Mouse (Mus musculus) embryo, embryonic 10 days (tissue): ENCODE measurements at regions not wholly inside any gene's neighbourhood (a gene's known extent, or its start where the extent isn't known, plus 50 kb on each side); places are given as distances from the start of the nearest gene placed in this dataset.

ENCODE experiments used
- DNase-seq: peaks from one replicate; pipeline ENCODE4 v3.0.0-alpha.2; 2015; ENCODE audit warnings: low spot score

DNA sequence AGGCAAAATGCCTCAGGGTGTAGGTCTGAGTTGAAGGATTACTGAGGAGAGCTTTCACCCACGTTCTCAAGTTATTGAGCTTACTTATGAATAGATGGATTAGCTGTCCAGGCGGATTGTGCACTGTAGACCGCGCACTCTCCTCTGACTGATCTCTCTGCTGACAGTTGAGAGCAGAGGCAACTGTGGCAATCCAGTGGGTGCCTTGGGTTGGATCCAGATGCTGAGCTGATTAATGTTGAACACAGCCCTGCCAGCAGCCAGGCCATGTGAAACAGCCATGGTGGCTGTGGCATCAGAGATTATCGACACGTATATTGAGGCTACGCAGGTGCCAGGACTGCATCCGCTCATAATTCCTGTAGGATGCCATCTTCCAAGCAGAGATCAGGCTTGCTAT lies 53.6 kb downstream of the Gm10320 start:
- DNase-seq: no peak

- DNase-seq: no peak
Measured at GRCm38 (mm10) chr13:98436961-98437360, 54.8 kb downstream of the Gm10320 start.

DNA sequence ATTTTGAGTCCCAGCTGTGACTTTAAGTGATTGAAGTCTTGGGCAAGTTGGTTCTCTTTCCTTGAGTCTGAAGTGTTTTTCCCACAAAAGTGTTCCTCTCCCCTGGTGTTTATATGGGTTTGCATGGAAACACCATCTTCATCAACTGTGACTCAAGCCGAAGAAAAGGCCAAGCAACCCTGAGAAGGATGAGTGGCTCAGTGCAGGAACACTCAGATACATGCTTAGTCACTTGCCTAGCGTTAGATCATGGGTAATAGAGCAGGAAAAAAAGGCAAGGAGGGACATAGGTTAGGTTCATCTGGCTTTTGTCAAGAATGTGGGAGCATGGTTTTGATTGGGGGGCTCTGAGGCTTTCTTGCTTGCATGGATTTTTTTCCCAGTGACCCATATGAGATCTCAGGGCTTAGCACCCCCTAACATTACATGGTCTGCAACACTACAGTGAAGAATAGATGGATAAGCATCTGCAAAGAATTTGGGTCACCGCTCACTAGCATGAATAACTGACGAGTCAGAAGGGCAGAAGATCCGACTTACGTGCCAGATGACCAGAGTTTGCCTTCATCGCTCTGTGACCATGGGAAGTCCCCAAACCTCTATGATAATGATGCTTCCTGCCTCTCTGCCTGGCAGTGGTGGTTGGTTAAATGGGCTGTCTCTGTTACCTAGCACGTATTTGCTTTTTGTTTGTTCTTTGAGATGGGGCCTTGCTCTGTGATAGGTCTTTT lies 56.4 kb downstream of the Gm10320 start:
- no peak for DNase-seq

DNA sequence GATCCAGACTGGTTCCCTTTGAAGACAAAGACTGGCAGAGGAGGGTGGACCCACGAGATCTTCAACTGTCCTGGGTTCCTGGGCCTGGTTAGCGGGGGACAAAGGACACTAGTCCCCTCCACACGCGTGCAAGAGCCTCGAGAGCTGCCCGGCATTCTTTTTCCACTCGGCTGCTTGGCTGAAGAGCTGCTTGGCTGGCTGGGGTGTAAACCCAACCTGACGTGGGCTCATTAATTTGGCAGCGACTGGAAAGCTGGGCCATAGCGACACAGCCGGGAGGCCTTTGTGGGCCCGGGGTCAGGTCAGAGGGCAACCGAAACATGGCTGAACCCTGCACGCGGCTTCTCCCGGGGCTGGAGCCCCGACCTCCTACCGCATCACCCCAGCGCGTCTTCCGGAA lies 62.0 kb downstream of the Gm10320 start:
- DNase-seq: peak; percentile 44

- peak; percentile 57 for DNase-seq
Measured at GRCm38 (mm10) chr13:98427660-98428059, 64.1 kb downstream of the Gm10320 start.

DNA sequence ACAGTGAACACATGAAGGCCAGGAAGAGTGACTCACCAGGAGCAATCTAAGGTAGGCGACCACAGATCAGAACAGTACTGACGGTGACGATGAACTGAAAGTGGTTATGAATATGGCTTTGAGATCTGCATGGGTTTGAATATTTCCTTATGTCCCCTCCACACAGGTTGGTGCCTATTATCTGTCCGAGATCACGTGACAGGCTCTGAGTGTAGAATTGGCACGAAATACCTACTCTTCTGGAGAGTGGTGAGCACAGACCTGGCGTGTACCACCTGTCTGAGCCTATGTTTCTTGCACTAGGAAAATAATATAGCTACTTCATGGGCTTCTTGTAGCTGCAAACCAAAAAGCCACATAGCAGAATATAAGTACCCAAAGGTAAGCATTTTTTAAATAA lies 66.8 kb downstream of the Gm10320 start:
- no peak for DNase-seq

GRCm38 (mm10) chr13:98424000-98424399 lies 67.8 kb downstream of the Gm10320 start:
- DNase-seq: no peak

GRCm38 (mm10) chr13:98420419-98421043 lies 66.5 kb downstream of the Foxd1 start:
- no peak for DNase-seq

GRCm38 (mm10) chr13:98417736-98418135 lies 63.7 kb downstream of the Foxd1 start:
- no peak for DNase-seq

DNA sequence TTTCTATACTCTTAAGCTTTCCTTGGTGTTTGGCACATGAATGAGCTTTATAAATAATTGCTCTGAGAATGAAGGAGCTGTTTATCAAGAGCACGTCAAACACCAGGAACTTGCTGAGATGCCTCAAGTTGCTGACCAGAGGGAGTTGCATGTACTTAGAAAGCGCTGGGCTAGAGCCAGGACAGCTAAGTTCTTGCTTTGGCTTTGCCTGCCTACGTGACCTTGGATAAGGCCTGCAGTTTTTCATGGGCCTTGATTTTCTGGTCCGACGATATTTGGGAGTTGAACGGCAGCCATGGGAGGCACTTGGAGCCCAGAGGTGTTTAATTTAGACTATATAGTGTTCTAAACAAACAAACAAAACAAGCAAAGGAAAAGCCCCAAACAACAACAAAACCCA lies 62.4 kb downstream of the Foxd1 start:
- no peak for DNase-seq

GRCm38 (mm10) chr13:98414851-98415250 lies 60.8 kb downstream of the Foxd1 start:
- DNase-seq: no peak

DNA sequence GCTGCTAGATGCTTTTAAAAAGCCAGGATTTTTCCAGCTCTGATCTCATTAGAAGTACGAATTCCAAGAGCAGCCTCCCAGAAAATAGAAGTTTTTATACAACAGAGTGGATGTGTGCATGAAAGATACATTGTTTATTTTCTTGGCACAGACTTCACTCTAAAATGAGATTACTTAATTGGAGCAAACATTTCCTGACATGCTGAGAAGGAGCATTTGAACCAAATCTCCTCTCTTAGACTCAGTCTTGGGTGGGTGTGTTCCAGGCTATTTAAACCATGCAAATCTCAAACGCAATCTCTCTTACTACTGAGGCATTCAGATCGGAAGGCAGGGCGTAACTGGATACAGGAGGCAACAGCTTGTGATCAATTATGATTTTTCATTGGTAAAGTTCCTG lies 59.2 kb downstream of the Foxd1 start:
- no peak for DNase-seq
